Mouse (Mus musculus): ENCODE data around the gene Ehd1. TPM values are rescaled to one million over a fixed set of nuclear protein-coding genes. Genes with fewer than 3 reads are reported as not detected.

Gene Ehd1
- polyA plus RNA-seq, 1 experiment: 274 TPM

DNA sequence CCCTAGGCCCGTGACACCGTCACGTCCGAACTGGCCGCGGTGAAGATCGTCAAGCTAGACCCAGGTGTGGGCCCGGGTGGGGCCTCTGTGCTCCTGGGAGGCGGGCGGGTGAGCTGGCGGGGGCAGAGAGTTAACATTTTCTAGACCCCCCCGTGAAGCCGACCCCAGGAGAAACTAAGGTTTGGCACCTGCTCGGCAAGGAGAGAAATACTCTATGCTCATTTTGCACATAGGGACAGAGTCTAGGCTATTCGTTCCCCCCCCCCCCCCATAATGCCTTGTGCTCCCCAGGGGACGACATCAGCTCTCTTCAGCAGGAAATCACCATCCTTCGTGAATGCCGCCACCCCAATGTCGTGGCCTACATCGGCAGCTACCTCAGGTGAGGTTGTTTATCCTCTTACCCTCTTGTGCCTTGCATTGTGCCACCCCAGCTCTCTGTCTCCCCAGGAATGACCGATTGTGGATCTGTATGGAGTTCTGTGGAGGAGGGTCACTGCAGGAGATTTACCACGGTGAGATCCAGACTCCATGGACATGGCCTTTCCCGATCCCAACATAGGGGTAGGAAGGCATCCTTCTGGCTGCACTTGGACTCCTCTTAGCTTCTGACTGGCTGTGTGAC lies 65.0 kb downstream of the Ehd1 start:
- TF ChIP-seq GATA1 (IDR thresholded peaks at IDR 0.05; ENCODE audit: low read length): no peak

- no peak for TF ChIP-seq GATA1 (IDR thresholded peaks at IDR 0.05; ENCODE audit: low read length)
Observed at GRCm38 (mm10) chr19:6342276-6342933, 65.9 kb downstream of the Ehd1 start.

GRCm38 (mm10) chr19:6343066-6343925 lies 66.8 kb downstream of the Ehd1 start:
- no peak for TF ChIP-seq GATA1 (IDR thresholded peaks at IDR 0.05; ENCODE audit: low read length)

- no peak for TF ChIP-seq GATA1 (IDR thresholded peaks at IDR 0.05; ENCODE audit: low read length)
Observed at GRCm38 (mm10) chr19:6343996-6344395, 67.5 kb downstream of the Ehd1 start.

- TF ChIP-seq GATA1 (IDR thresholded peaks at IDR 0.05; ENCODE audit: low read length): no peak
Observed at GRCm38 (mm10) chr19:6346023-6346422, 69.5 kb downstream of the Ehd1 start.

DNA sequence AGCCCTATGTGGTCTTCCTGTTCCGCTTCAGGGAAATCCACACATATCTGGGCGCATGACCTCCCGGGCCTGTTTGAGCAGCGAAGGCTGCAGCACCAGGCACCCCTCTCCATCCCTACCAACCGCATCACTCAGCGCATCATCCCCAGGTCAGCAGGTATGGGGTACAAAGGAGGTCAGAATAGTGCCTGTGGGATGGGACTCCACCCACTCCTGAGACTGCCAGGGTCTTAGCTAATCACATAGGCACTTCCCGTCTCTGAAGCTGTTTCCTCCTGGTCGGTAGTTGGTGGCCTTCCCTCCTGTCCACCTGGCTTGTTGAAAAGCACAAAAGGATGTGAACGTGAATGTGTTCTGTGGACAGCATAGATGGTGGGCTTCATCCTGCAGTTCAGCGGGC lies 70.1 kb downstream of the Ehd1 start:
- no peak for TF ChIP-seq GATA1 (IDR thresholded peaks at IDR 0.05; ENCODE audit: low read length)

- no peak for TF ChIP-seq GATA1 (IDR thresholded peaks at IDR 0.05; ENCODE audit: low read length)
Observed at GRCm38 (mm10) chr19:6347615-6348014, 71.1 kb downstream of the Ehd1 start.

DNA sequence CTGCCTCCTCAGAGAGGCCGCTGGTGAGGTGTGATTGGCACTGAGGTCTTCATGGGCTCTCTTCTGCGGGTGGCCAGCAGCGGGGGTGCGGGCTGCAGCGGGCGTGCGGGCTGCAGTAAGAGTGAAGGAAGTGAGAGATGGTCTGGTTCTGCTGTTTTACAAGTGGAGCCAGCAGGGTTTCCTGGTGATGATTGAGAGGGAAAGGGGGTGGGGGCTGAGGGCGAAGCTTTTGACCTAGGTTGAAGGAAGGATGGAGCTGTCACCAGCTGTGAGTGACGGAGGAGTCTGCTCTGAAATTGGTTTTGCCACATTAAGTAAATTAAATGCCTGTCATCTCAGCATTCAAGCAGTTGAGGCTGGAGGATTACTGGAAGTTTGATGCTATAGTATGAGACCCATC lies 72.2 kb downstream of the Ehd1 start:
- no peak for TF ChIP-seq GATA1 (IDR thresholded peaks at IDR 0.05; ENCODE audit: low read length)

DNA sequence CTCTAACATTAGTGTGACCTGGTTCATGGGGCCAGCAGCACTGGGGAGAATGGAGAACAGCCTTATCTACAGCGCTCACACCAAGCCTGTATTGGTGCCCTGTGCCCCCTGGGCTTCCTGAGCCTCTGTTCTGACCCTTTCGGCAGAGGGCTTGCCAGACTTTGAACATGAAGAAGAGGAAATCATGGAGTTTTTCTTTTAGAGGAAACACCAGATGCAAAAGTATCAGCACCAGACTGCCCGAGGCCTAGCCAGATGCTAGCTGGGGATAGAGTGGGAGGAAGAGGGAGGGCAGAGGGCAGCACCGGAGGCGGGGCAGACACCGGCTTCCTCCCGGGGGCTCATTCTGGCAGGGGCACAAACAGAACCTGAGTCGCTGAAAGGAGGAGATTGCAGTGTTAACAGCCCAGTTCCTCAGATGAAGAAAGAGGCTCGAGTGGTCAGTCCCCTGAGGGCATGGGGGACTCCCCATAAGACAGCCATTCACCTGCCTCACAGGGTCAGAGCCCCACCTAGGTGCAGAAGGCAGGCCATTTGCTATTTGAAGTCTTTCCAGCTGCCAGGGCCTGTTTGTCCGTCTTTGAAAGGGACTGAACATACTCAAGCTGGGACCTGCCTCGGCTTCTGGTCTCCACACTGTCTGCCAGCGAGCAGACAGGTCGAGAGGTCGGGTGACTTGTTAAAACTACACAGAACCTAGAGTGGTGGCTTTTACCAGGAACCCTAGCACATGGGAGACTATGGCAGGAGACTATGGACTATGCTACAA lies 72.9 kb downstream of the Ehd1 start:
- no peak for TF ChIP-seq GATA1 (IDR thresholded peaks at IDR 0.05; ENCODE audit: low read length)

Other genes with a start within 250 kb of the Ehd1 start
- 90.1 and 101 TPM in 2 replicates for gene Syvn1, start 230.1 kb upstream of the Ehd1 start, polyA plus RNA-seq (2012)
- 37.7 and 52.6 TPM in 2 replicates for gene Mrpl49, start 218.9 kb upstream of the Ehd1 start, polyA plus RNA-seq (2012)
- gene Fau, start 218.9 kb upstream of the Ehd1 start, polyA plus RNA-seq (2012): 3,884 and 3,991 TPM in 2 replicates
- gene Znhit2, start 215.5 kb upstream of the Ehd1 start, polyA plus RNA-seq (2012): 98.9 and 102 TPM in 2 replicates
- gene Tm7sf2, start 208.4 kb upstream of the Ehd1 start, polyA plus RNA-seq (2012): 26.5 and 33.6 TPM in 2 replicates
- gene Vps51, start 199.5 kb upstream of the Ehd1 start, polyA plus RNA-seq (2012): 39.5 and 65.2 TPM in 2 replicates
- not detected in 2 replicates for gene Tmem262, start 196.7 kb upstream of the Ehd1 start, polyA plus RNA-seq (2012)
- gene Gm28374, start 194.5 kb upstream of the Ehd1 start, polyA plus RNA-seq (2012): 0.53 and 0.67 TPM in 2 replicates
- gene Zfpl1, start 191.8 kb upstream of the Ehd1 start, polyA plus RNA-seq (2012): 61.7 and 75.6 TPM in 2 replicates
- gene Cdca5, start 191.7 kb upstream of the Ehd1 start, polyA plus RNA-seq (2012): 13.3 and 17.8 TPM in 2 replicates
- gene AC131692.1, start 182.3 kb upstream of the Ehd1 start, polyA plus RNA-seq (2012): 3.5 and 4.9 TPM in 2 replicates
- 0.38 and 0.46 TPM in 2 replicates for gene Naaladl1, start 170.9 kb upstream of the Ehd1 start, polyA plus RNA-seq (2012)
- 82.9 and 91.0 TPM in 2 replicates for gene Sac3d1, start 158.1 kb upstream of the Ehd1 start, polyA plus RNA-seq (2012)
- 89.0 and 122 TPM in 2 replicates for gene Snx15, start 148.4 kb upstream of the Ehd1 start, polyA plus RNA-seq (2012)
- not detected in 2 replicates for gene Batf2, start 135.7 kb upstream of the Ehd1 start, polyA plus RNA-seq (2012)
- 81.6 and 111 TPM in 2 replicates for gene Arl2, start 135.2 kb upstream of the Ehd1 start, polyA plus RNA-seq (2012)
- not detected in 2 replicates for gene Majin, start 92.3 kb upstream of the Ehd1 start, polyA plus RNA-seq (2012)
- not detected in 2 replicates for gene Gpha2, start 50.3 kb upstream of the Ehd1 start, polyA plus RNA-seq (2012)
- gene Ppp2r5b, start 40.9 kb upstream of the Ehd1 start, polyA plus RNA-seq (2012): 10.7 and 14.2 TPM in 2 replicates
- gene Atg2a, start 35.1 kb upstream of the Ehd1 start, polyA plus RNA-seq (2012): 43.9 and 49.6 TPM in 2 replicates
- 10.8 and 12.9 TPM in 2 replicates for gene Cdc42bpg, start 29.7 kb downstream of the Ehd1 start, polyA plus RNA-seq (2012)
- 158 and 188 TPM in 2 replicates for gene Men1, start 58.3 kb downstream of the Ehd1 start, polyA plus RNA-seq (2012)
- gene Map4k2, start 64.4 kb downstream of the Ehd1 start, polyA plus RNA-seq (2012): 24.6 and 36.1 TPM in 2 replicates
- 2,071 and 2,221 TPM in 2 replicates for gene Sf1, start 87.0 kb downstream of the Ehd1 start, polyA plus RNA-seq (2012)
- 0.43 and 1.0 TPM in 2 replicates for gene Pygm, start 107.7 kb downstream of the Ehd1 start, polyA plus RNA-seq (2012)
- 21.2 and 28.0 TPM in 2 replicates for gene Rasgrp2, start 122.6 kb downstream of the Ehd1 start, polyA plus RNA-seq (2012)
- 0.05 and 0.17 TPM in 2 replicates for gene Nrxn2, start 142.0 kb downstream of the Ehd1 start, polyA plus RNA-seq (2012)

Measured in G1E-ER4 (cell line).